Mouse (Mus musculus) ES-E14 (cell line): ENCODE data around the gene 1700129C05Rik.

Experiments used
- CHD2 ChIP-seq: IDR thresholded peaks from 2 replicates; pipeline ENCODE4 v1.6.1; 2014; ENCODE audit warnings: mild to moderate bottlenecking, low read depth, low read length, inconsistent platforms
- HCFC1 ChIP-seq: IDR thresholded peaks from 2 replicates; pipeline ENCODE4 v1.6.1; 2012; ENCODE audit warnings: low read length, inconsistent platforms, borderline replicate concordance; ENCODE audit not compliant: insufficient read depth
- MAFK ChIP-seq: IDR thresholded peaks from 2 replicates; pipeline ENCODE4 v1.6.1; 2014; ENCODE audit warnings: mild to moderate bottlenecking, low read depth, low read length, inconsistent platforms; ENCODE audit not compliant: insufficient read depth
- ZC3H11A ChIP-seq: IDR thresholded peaks from 2 replicates; pipeline ENCODE4 v1.6.1; 2012; ENCODE audit warnings: low read depth, mild to moderate bottlenecking, inconsistent platforms, low read length, borderline replicate concordance
- ZNF384 ChIP-seq: IDR thresholded peaks from 2 replicates; pipeline ENCODE4 v1.6.1; 2012; ENCODE audit warnings: low read depth, low read length, inconsistent platforms

GRCm38 (mm10) chr14:59104006-59104605 is 38.6 kb downstream of the 1700129C05Rik start:
- TF ChIP-seq CHD2 (no peak), MAFK (no peak), ZC3H11A (no peak), ZNF384 (no peak), HCFC1 (no peak)
